Comparison of ENCODE assay signal across 29 mouse cellular contexts in the genomic region with DNA sequence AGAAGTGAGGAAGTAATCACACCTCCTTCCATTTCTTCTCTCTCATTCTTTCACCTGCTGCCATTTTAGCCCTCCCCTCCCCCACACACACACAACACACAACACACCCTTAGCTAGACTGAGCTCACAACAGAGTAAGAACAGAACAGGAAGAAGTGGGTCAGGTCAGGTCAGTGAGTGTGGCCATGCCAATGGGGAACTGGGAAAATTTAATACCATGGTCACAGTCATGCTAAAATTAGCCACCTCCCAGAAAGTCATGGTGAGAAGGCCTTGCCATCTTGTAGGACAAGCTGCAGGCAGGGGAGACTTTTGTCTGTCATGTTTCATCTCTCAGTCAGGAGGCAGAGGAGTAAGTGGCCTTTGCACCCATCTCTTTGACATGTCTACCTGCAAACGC. TPM values are rescaled to one million over a fixed set of nuclear protein-coding genes. Genes with fewer than 3 reads are reported as not detected.
DNase-seq lines count a peak whose midpoint lies in the region; ATAC-seq and TF ChIP-seq lines count a peak whose summit lies in the region.
"Had no signal": no experiment of that assay in that cellular context is flagged by ENCODE, and none has a peak within 500 bp of the region (broad histone marks: within the 10 kb centered on the region; RNA-seq: fewer than 3 reads in every experiment).

No protein-coding gene starts in this region.

- no peaks in the 10 kb centered on the region for H3K79me2 ChIP-seq in heart, adult 2 months (replicated peaks; ENCODE audit: control insufficient read depth, insufficient read depth, low read length)

- H3K9ac ChIP-seq in heart, adult 2 months (ENCODE audit: low read depth, low read length): no peak overlapping the region
- no peak overlapping the region for H3K9ac ChIP-seq in heart, embryonic 12.5 days
- H3K9ac ChIP-seq: embryonic facial prominence, embryonic 12.5 days; embryonic facial prominence, embryonic 15.5 days; forebrain, postnatal 0 days; hindbrain, embryonic 13.5 days; intestine, embryonic 15.5 days had no signal

- H3K4me1 ChIP-seq in heart, adult 2 months (ENCODE audit: control insufficient read depth, insufficient read depth, low read length): no peaks in the 10 kb centered on the region
- H3K4me1 ChIP-seq in heart, embryonic 12.5 days (replicated peaks): 0 out of 2 replicates have a peak, but pooled peaks cover 5% of the 10 kb centered on the region
- H3K4me1 ChIP-seq: embryonic facial prominence, embryonic 12.5 days; embryonic facial prominence, embryonic 15.5 days; hindbrain, embryonic 10.5 days; hindbrain, embryonic 13.5 days; intestine, embryonic 15.5 days had no signal

- H3K36me3 ChIP-seq in heart, adult 2 months (ENCODE audit: control insufficient read depth, insufficient read depth, low read length): no peaks in the 10 kb centered on the region
- H3K36me3 ChIP-seq in heart, embryonic 12.5 days: peaks cover 9% of the 10 kb centered on the region; the same call in 1 of the 2 replicates
- H3K36me3 ChIP-seq: embryonic facial prominence, embryonic 15.5 days; G1E; intestine, embryonic 15.5 days had no signal

- WGBS in heart, adult 2 months: 94% methylated on average over 1 of the region's 1 CpGs
- 82% methylated on average over 1 of the region's 1 CpGs for WGBS in heart, embryonic 12.5 days

- TF ChIP-seq CTCF in gastrocnemius, adult 2 months (IDR thresholded peaks at IDR 0.05): no peak
- TF ChIP-seq CTCF in heart, adult 2 months (IDR thresholded peaks at IDR 0.05): no peak

- H3K4me2 ChIP-seq in heart, embryonic 12.5 days: no peak overlapping the region
- H3K4me2 ChIP-seq: embryonic facial prominence, embryonic 12.5 days; embryonic facial prominence, embryonic 15.5 days; hindbrain, embryonic 13.5 days; intestine, embryonic 15.5 days had no signal

- no peaks in the 10 kb centered on the region for H3K27me3 ChIP-seq in heart, adult 2 months (ENCODE audit: control insufficient read depth, insufficient read depth, low read length)
- H3K27me3 ChIP-seq in heart, embryonic 12.5 days (replicated peaks): no peaks in the 10 kb centered on the region
- H3K27me3 ChIP-seq: embryonic facial prominence, embryonic 12.5 days; embryonic facial prominence, embryonic 15.5 days; hindbrain, embryonic 13.5 days; intestine, embryonic 15.5 days had no signal

- peak overlapping the region; percentile 88 for H3K27ac ChIP-seq in gastrocnemius, adult 2 months
- no peak overlapping the region for H3K27ac ChIP-seq in heart, adult 2 months
- no peak overlapping the region for H3K27ac ChIP-seq in heart, embryonic 12.5 days (ENCODE audit: poor library complexity, severe bottlenecking)
- H3K27ac ChIP-seq: embryonic facial prominence, embryonic 12.5 days; embryonic facial prominence, embryonic 15.5 days; hindbrain, embryonic 10.5 days; hindbrain, embryonic 13.5 days; intestine, embryonic 15.5 days had no signal

- no peak overlapping the region for H3K4me3 ChIP-seq in gastrocnemius, adult 2 months
- no peak overlapping the region for H3K4me3 ChIP-seq in heart, adult 2 months
- no peak overlapping the region for H3K4me3 ChIP-seq in heart, embryonic 12.5 days
- H3K4me3 ChIP-seq: embryonic facial prominence, embryonic 12.5 days; embryonic facial prominence, embryonic 15.5 days; hindbrain, embryonic 10.5 days; hindbrain, embryonic 13.5 days; intestine, embryonic 15.5 days had no signal

- no peak for ATAC-seq in heart, embryonic 12.5 days (ENCODE audit: insufficient number of reproducible peaks, low FRiP score)
- ATAC-seq in megakaryocyte progenitor cell, adult 5-6 weeks (replicated peaks; ENCODE audit: poor library complexity): peak; percentile 35
- ATAC-seq: forebrain, embryonic 14.5 days; forebrain, postnatal 0 days; hindbrain, embryonic 16.5 days; intestine, embryonic 15.5 days; Patski had no signal

- 0 out of 2 replicates have a peak, but pooled peaks have one; percentile 28 for TF ChIP-seq EP300 in heart, adult 2 months (IDR thresholded peaks at IDR 0.05; ENCODE audit: insufficient read depth, low read depth, low read length)

- intact Hi-C loops in gastrocnemius, adult 2 months (cut with DNase I): no loop called here
- intact Hi-C loops in gastrocnemius, postnatal 36 days (cut with DNase I): no loop called here
- intact Hi-C loops in heart, adult 2 months (cut with DNase I): no loop called here

- no peaks in the 10 kb centered on the region for H3K9me3 ChIP-seq in heart, embryonic 12.5 days (replicated peaks)
- H3K9me3 ChIP-seq: embryonic facial prominence, embryonic 12.5 days; embryonic facial prominence, embryonic 15.5 days; G1E; hindbrain, embryonic 10.5 days; hindbrain, embryonic 13.5 days; intestine, embryonic 15.5 days had no signal

- peak; percentile 67 for DNase-seq in gastrocnemius, adult 2 months
- DNase-seq in gastrocnemius, postnatal 36 days: no peak
- peak in 1 of 2 experiments; percentile 10 for DNase-seq in heart, adult 2 months
- no peak for DNase-seq in adrenal gland, postnatal 36 days
- DNase-seq: adrenal gland, postnatal 10 days; B cell, adult 2 months; cerebellum, adult 11 months; cerebellum, adult 2 months; cerebellum, adult 9-11 months; cerebellum, postnatal 25 days; forebrain, postnatal 0 days; gastrocnemius, postnatal 10 days; heart, postnatal 36 days; kidney, adult 11 months; kidney, adult 8-10 months had no signal

- TF ChIP-seq POLR2A in heart, adult 2 months (IDR thresholded peaks at IDR 0.05; ENCODE audit: insufficient read depth, low read depth, low read length): no peak

RNA-seq across cellular contexts. Expression of a gene that starts 45.5 kb away (rescaled TPM):
- total RNA-seq in gastrocnemius, adult 2 months (2021): 1 to 10 TPM; 2.2 to 4.2 TPM
- total RNA-seq in gastrocnemius, postnatal 36 days (2021): 1 to 10 TPM; 2.2 to 2.6 TPM
- total RNA-seq in heart, adult 2 months (2021): 1 to 10 TPM; 7.9 to 9.3 TPM
- 15.1 and 20.5 TPM in 2 replicates for polyA plus RNA-seq in heart, adult 2 months (2012; rRNA removed)
- polyA plus RNA-seq in heart, embryonic 12.5 days (2016; fragmentation: Nextera tagmentation; extraction: Ambion mirVana): not detected in 2 replicates
- not detected in 2 replicates for total RNA-seq in megakaryocyte progenitor cell, adult 5-6 weeks (2015)
- not detected in 2 replicates for total RNA-seq in megakaryocyte progenitor cell, adult 5-6 weeks (2017)
- 1 to 10 TPM in 1 of 2 experiments, under 1 TPM in 1; 0.89 to 1.7 TPM for total RNA-seq in adrenal gland, postnatal 36 days (2021)
- total RNA-seq: CH12.LX; common myeloid progenitor, adult 5-6 weeks had no signal
- polyA plus RNA-seq: embryonic facial prominence, embryonic 15.5 days; forebrain, embryonic 11.5 days; G1E; hindbrain, embryonic 10.5 days; Patski had no signal
